Comparison of ENCODE assay signal across 14 mouse cellular contexts in genomic region chr6:101684390-101684789, GRCm38 (mm10).
DNase-seq lines count a peak whose midpoint lies in the region; ATAC-seq and TF ChIP-seq lines count a peak whose summit lies in the region.
"Had no signal": no experiment of that assay in that cellular context is flagged by ENCODE, and none has a peak within 500 bp of the region (broad histone marks: within the 10 kb centered on the region; RNA-seq: fewer than 3 reads in every experiment).

No protein-coding gene starts in this region.

- no peak overlapping the region for H3K9ac ChIP-seq in hindbrain, embryonic 11.5 days (ENCODE audit: low read depth, low read length)
- no peak overlapping the region for H3K9ac ChIP-seq in hindbrain, embryonic 13.5 days
- H3K9ac ChIP-seq in midbrain, postnatal 0 days (replicated peaks; ENCODE audit: low read length, poor library complexity, severe bottlenecking), result no peak overlapping the region
- no peak overlapping the region for H3K9ac ChIP-seq in midbrain, embryonic 15.5 days
- H3K9ac ChIP-seq: embryonic facial prominence, embryonic 15.5 days; limb, embryonic 15.5 days; stomach, embryonic 15.5 days had no signal

- H3K27me3 ChIP-seq in hindbrain, embryonic 11.5 days (ENCODE audit: control insufficient read depth, insufficient read depth, low read length), result no peaks in the 10 kb centered on the region
- H3K27me3 ChIP-seq in hindbrain, embryonic 13.5 days, result no peaks in the 10 kb centered on the region
- H3K27me3 ChIP-seq in midbrain, postnatal 0 days (ENCODE audit: insufficient read depth, low read length), result no peaks in the 10 kb centered on the region
- no peaks in the 10 kb centered on the region for H3K27me3 ChIP-seq in midbrain, embryonic 15.5 days (replicated peaks)
- no peaks in the 10 kb centered on the region for H3K27me3 ChIP-seq in small intestine, adult 2 months (ENCODE audit: control insufficient read depth, insufficient read depth, low read length)
- no peaks in the 10 kb centered on the region for H3K27me3 ChIP-seq in heart, embryonic 10.5 days (ENCODE audit: insufficient read depth, poor library complexity, severe bottlenecking)
- H3K27me3 ChIP-seq: embryonic facial prominence, embryonic 15.5 days; limb, embryonic 15.5 days; stomach, embryonic 15.5 days had no signal

- H3K27ac ChIP-seq in hindbrain, embryonic 11.5 days (ENCODE audit: low read depth, low read length), result no peak overlapping the region
- no peak overlapping the region for H3K27ac ChIP-seq in hindbrain, embryonic 13.5 days
- no peak overlapping the region for H3K27ac ChIP-seq in midbrain, postnatal 0 days (ENCODE audit: low read depth, low read length)
- H3K27ac ChIP-seq in midbrain, embryonic 15.5 days, result no peak overlapping the region
- H3K27ac ChIP-seq in small intestine, adult 2 months (ENCODE audit: insufficient read depth, low read depth, low read length), result no peak overlapping the region
- H3K27ac ChIP-seq in heart, embryonic 10.5 days, result no peak overlapping the region
- H3K27ac ChIP-seq: embryonic facial prominence, embryonic 15.5 days; limb, embryonic 15.5 days; stomach, embryonic 15.5 days had no signal

- peak; percentile 23 for DNase-seq in hindbrain, embryonic 11.5 days (ENCODE audit: low spot score)
- DNase-seq in midbrain, postnatal 0 days (ENCODE audit: low spot score), result no peak
- DNase-seq in R1 (ENCODE audit: low read depth, low spot score), result peak; percentile 70
- DNase-seq in heart, embryonic 10.5 days (ENCODE audit: low spot score), result no peak
- DNase-seq: gastrocnemius, postnatal 36 days; heart, postnatal 36 days; midbrain, embryonic 14.5 days had no signal

- no peaks in the 10 kb centered on the region for H3K36me3 ChIP-seq in hindbrain, embryonic 11.5 days (ENCODE audit: control insufficient read depth, insufficient read depth, low read length)
- no peaks in the 10 kb centered on the region for H3K36me3 ChIP-seq in hindbrain, embryonic 13.5 days
- no peaks in the 10 kb centered on the region for H3K36me3 ChIP-seq in midbrain, postnatal 0 days (ENCODE audit: insufficient read depth, low read length)
- H3K36me3 ChIP-seq in midbrain, embryonic 15.5 days (replicated peaks), result no peaks in the 10 kb centered on the region
- H3K36me3 ChIP-seq in small intestine, adult 2 months (ENCODE audit: control insufficient read depth, insufficient read depth, low read length), result no peaks in the 10 kb centered on the region
- H3K36me3 ChIP-seq in heart, embryonic 10.5 days, result no peaks in the 10 kb centered on the region
- H3K36me3 ChIP-seq: embryonic facial prominence, embryonic 15.5 days; limb, embryonic 15.5 days; stomach, embryonic 15.5 days had no signal

- TF ChIP-seq CTCF in midbrain, postnatal 0 days (IDR thresholded peaks at IDR 0.05), result peak; percentile 47
- peak; percentile 29; the same call in 1 of the 2 replicates for TF ChIP-seq CTCF in small intestine, adult 2 months (IDR thresholded peaks at IDR 0.05; ENCODE audit: extremely low read depth, insufficient read length, insufficient replicate concordance, low read depth, low read length)

- H3K9me3 ChIP-seq in hindbrain, embryonic 11.5 days (ENCODE audit: control insufficient read depth, low read length), result no peaks in the 10 kb centered on the region
- no peaks in the 10 kb centered on the region for H3K9me3 ChIP-seq in hindbrain, embryonic 13.5 days
- no peaks in the 10 kb centered on the region for H3K9me3 ChIP-seq in midbrain, postnatal 0 days (ENCODE audit: low read length)
- no peaks in the 10 kb centered on the region for H3K9me3 ChIP-seq in midbrain, embryonic 15.5 days
- no peaks in the 10 kb centered on the region for H3K9me3 ChIP-seq in heart, embryonic 10.5 days
- H3K9me3 ChIP-seq: embryonic facial prominence, embryonic 15.5 days; limb, embryonic 15.5 days; stomach, embryonic 15.5 days had no signal

- H3K4me1 ChIP-seq in hindbrain, embryonic 11.5 days (replicated peaks; ENCODE audit: control insufficient read depth, insufficient read depth, low read length), result no peaks in the 10 kb centered on the region
- H3K4me1 ChIP-seq in hindbrain, embryonic 13.5 days (replicated peaks), result no peaks in the 10 kb centered on the region
- no peaks in the 10 kb centered on the region for H3K4me1 ChIP-seq in midbrain, postnatal 0 days (ENCODE audit: insufficient read depth, low read length)
- H3K4me1 ChIP-seq in midbrain, embryonic 15.5 days, result 0 out of 2 replicates have a peak, but pooled peaks cover 3% of the 10 kb centered on the region
- H3K4me1 ChIP-seq in small intestine, adult 2 months (ENCODE audit: control insufficient read depth, insufficient read depth, insufficient read length, low read length), result no peaks in the 10 kb centered on the region
- H3K4me1 ChIP-seq in heart, embryonic 10.5 days, result no peaks in the 10 kb centered on the region
- H3K4me1 ChIP-seq: embryonic facial prominence, embryonic 15.5 days; limb, embryonic 15.5 days; stomach, embryonic 15.5 days had no signal

- no peak for ATAC-seq in hindbrain, embryonic 11.5 days (ENCODE audit: low FRiP score)
- ATAC-seq in hindbrain, embryonic 13.5 days (ENCODE audit: low FRiP score), result no peak
- ATAC-seq in midbrain, postnatal 0 days (ENCODE audit: low FRiP score), result no peak
- ATAC-seq in midbrain, embryonic 15.5 days (replicated peaks), result no peak
- ATAC-seq in cerebellum, adult (ENCODE audit: insufficient number of reproducible peaks, low FRiP score, low TSS enrichment), result no peak

- 74% methylated on average over 2 of the region's 2 CpGs for WGBS in hindbrain, embryonic 11.5 days
- 72% methylated on average over 2 of the region's 2 CpGs for WGBS in hindbrain, embryonic 13.5 days
- 67% methylated on average over 2 of the region's 2 CpGs for WGBS in midbrain, postnatal 0 days
- 73% methylated on average over 2 of the region's 2 CpGs for WGBS in midbrain, embryonic 15.5 days
- 61% methylated on average over 2 of the region's 2 CpGs for WGBS in small intestine, adult 2 months
- WGBS in heart, embryonic 10.5 days, result 58% methylated on average over 2 of the region's 2 CpGs

- no peak overlapping the region for H3K4me3 ChIP-seq in hindbrain, embryonic 11.5 days (ENCODE audit: low read depth, low read length)
- no peak overlapping the region for H3K4me3 ChIP-seq in hindbrain, embryonic 13.5 days
- no peak overlapping the region for H3K4me3 ChIP-seq in midbrain, postnatal 0 days (ENCODE audit: low read depth, low read length)
- no peak overlapping the region for H3K4me3 ChIP-seq in midbrain, embryonic 15.5 days
- H3K4me3 ChIP-seq in small intestine, adult 2 months (ENCODE audit: low read depth, low read length), result no peak overlapping the region
- no peak overlapping the region for H3K4me3 ChIP-seq in heart, embryonic 10.5 days
- H3K4me3 ChIP-seq: embryonic facial prominence, embryonic 15.5 days; limb, embryonic 15.5 days; stomach, embryonic 15.5 days had no signal

- H3K4me2 ChIP-seq in hindbrain, embryonic 11.5 days (replicated peaks; ENCODE audit: low read depth, low read length), result no peak overlapping the region
- H3K4me2 ChIP-seq in hindbrain, embryonic 13.5 days, result no peak overlapping the region
- H3K4me2 ChIP-seq in midbrain, postnatal 0 days (ENCODE audit: low read depth, low read length, poor library complexity, severe bottlenecking), result no peak overlapping the region
- no peak overlapping the region for H3K4me2 ChIP-seq in midbrain, embryonic 15.5 days
- H3K4me2 ChIP-seq: embryonic facial prominence, embryonic 15.5 days; limb, embryonic 15.5 days; stomach, embryonic 15.5 days had no signal

- TF ChIP-seq POLR2A in small intestine, adult 2 months (IDR thresholded peaks at IDR 0.05; ENCODE audit: low read depth, low read length), result no peak

Comparison
In these comparisons a context has a peak if more than half of its experiments do, and no peak if none do; other contexts are left out.
1. DNase-seq: peak in hindbrain, embryonic 11.5 days (single experiment) and R1 (single experiment); none in midbrain, postnatal 0 days (single experiment) and heart, embryonic 10.5 days (single experiment).